Mouse (Mus musculus) heart, postnatal 10 days (tissue): ENCODE measurements around the gene Sdhc. TPM values are rescaled to one million over a fixed set of nuclear protein-coding genes. Genes with fewer than 3 reads are reported as not detected.
"Not testable (repeated sequence)": the region's sequence is repeated elsewhere in the genome, so short reads cannot be mapped to it uniquely, and the experiment has no call there.

Source experiments
- DNase-seq, 2 experiments: peaks; one replicate each; pipeline ENCODE4 v3.0.0; 2021
- intact Hi-C: fragments of 180-260 bp; cut with DNase I; formaldehyde crosslinking; loops from one replicate; pipeline ENCODE4 v1.15.1; 2025
- microRNA-seq, 2 experiments: library from miRNA; unstranded; fragments of <30 nt; microRNA quantifications; one replicate each; pipeline ENCODE4 v1.2.0; 2022
- total RNA-seq, 2 experiments: library from RNA; stranded (reverse); gene quantifications; 2 replicates each; pipeline ENCODE4 v1.2.3; 2021

Sdhc gene
- total RNA-seq, 2 experiments from 2014 or later, result 973 to 1,003 TPM

GRCm38 (mm10) chr1:171090761-171091160 lies 59.6 kb downstream of the Sdhc start:
- intact Hi-C loops, result no loop called here
- no peak for DNase-seq

- intact Hi-C loops, result no loop called here
- DNase-seq, result no peak
Measured at GRCm38 (mm10) chr1:171089891-171090290, 60.5 kb downstream of the Sdhc start.

- intact Hi-C loops, DNase-seq: not testable (repeated sequence)
Measured at GRCm38 (mm10) chr1:171088237-171088869, 62.0 kb downstream of the Sdhc start.

GRCm38 (mm10) chr1:171085718-171086117 lies 64.7 kb downstream of the Sdhc start:
- no peak for DNase-seq
- intact Hi-C loops, result no loop called here

- DNase-seq, intact Hi-C loops: not testable (repeated sequence)
Measured at GRCm38 (mm10) chr1:171081512-171082231, 68.7 kb downstream of the Sdhc start.

- DNase-seq, intact Hi-C loops: not testable (repeated sequence)
Measured at GRCm38 (mm10) chr1:171079825-171080224, 70.6 kb downstream of the Sdhc start.

- DNase-seq, intact Hi-C loops: not testable (repeated sequence)
Measured at GRCm38 (mm10) chr1:171079345-171079744, 71.1 kb downstream of the Sdhc start.

GRCm38 (mm10) chr1:171078419-171078818 lies 72.0 kb downstream of the Sdhc start:
- intact Hi-C loops, DNase-seq: not testable (repeated sequence)

- intact Hi-C loops, result not testable (repeated sequence)
- DNase-seq, result peak; percentile 64 to 65
Measured at GRCm38 (mm10) chr1:171077955-171078354, 72.4 kb downstream of the Sdhc start.

GRCm38 (mm10) chr1:171077192-171077591 lies 73.2 kb downstream of the Sdhc start:
- intact Hi-C loops, DNase-seq: not testable (repeated sequence)

Small RNAs within 50 kb of the gene (microRNA-seq; reads per million reads assigned to microRNA genes)
- 0 reads per million in 2 experiments for gene Gm27844

Other genes starting within 250 kb of the Sdhc start
- gene Fcrlb, start 237.7 kb downstream of the Sdhc start, total RNA-seq, result not detected
- 1 to 10 TPM in 1 of 2 experiments, under 1 TPM in 1; 0.57 to 1.6 TPM for gene Fcrla, start 223.0 kb downstream of the Sdhc start, total RNA-seq
- gene Fcgr2b, start 174.1 kb downstream of the Sdhc start, total RNA-seq, result 1 to 10 TPM; 3.1 to 3.9 TPM
- not detected for gene Fcgr4, start 131.7 kb downstream of the Sdhc start, total RNA-seq
- 1 to 10 TPM; 7.4 to 8.9 TPM for gene Fcgr3, start 85.7 kb downstream of the Sdhc start, total RNA-seq
- gene Cfap126, start 36.7 kb downstream of the Sdhc start, total RNA-seq, result 1 to 10 TPM in 1 of 2 experiments, under 1 TPM in 1; 0.67 to 1.6 TPM
- 10 to 100 TPM; 11.0 to 18.1 TPM for gene Mpz, start 108 bp upstream of the Sdhc start, total RNA-seq
- 100 to 1,000 TPM; 136 to 146 TPM for gene Pcp4l1, start 45.7 kb upstream of the Sdhc start, total RNA-seq
- gene Nr1i3, start 63.4 kb upstream of the Sdhc start, total RNA-seq, result not detected
- 10 to 100 TPM; 88.9 to 95.9 TPM for gene Tomm40l, start 71.9 kb upstream of the Sdhc start, total RNA-seq
- 1 to 10 TPM; 2.3 to 4.2 TPM for gene Apoa2, start 74.5 kb upstream of the Sdhc start, total RNA-seq
- gene Fcer1g, start 83.8 kb upstream of the Sdhc start, total RNA-seq, result 1 to 10 TPM; 9.0 to 9.6 TPM
- 1 to 10 TPM; 5.1 to 7.8 TPM for gene Adamts4, start 99.8 kb upstream of the Sdhc start, total RNA-seq
- gene Ndufs2, start 100.8 kb upstream of the Sdhc start, total RNA-seq, result 1,000 to 10,000 TPM; 1,054 to 1,076 TPM
- 10 to 100 TPM; 28.0 to 28.6 TPM for gene B4galt3, start 119.7 kb upstream of the Sdhc start, total RNA-seq
- gene Ppox, start 130.6 kb upstream of the Sdhc start, total RNA-seq, result 10 to 100 TPM; 20.7 to 21.4 TPM
- gene Usp21, start 137.4 kb upstream of the Sdhc start, total RNA-seq, result 10 to 100 TPM; 20.7 to 26.8 TPM
- 100 to 1,000 TPM; 101 to 112 TPM for gene Ufc1, start 144.4 kb upstream of the Sdhc start, total RNA-seq
- gene Dedd, start 178.5 kb upstream of the Sdhc start, total RNA-seq, result 10 to 100 TPM; 23.6 to 26.3 TPM
- 10 to 100 TPM; 20.9 to 22.1 TPM for gene Nit1, start 195.0 kb upstream of the Sdhc start, total RNA-seq
- 10 to 100 TPM; 73.4 to 73.9 TPM for gene Pfdn2, start 195.1 kb upstream of the Sdhc start, total RNA-seq
- gene Klhdc9, start 210.2 kb upstream of the Sdhc start, total RNA-seq, result under 1 TPM; 0.60 to 0.65 TPM
- under 1 TPM in 1 of 2 experiments, not detected in 1; 0.22 TPM for gene Nectin4, start 219.5 kb upstream of the Sdhc start, total RNA-seq
- 1 to 10 TPM; 2.1 to 2.5 TPM for gene Arhgap30, start 238.4 kb upstream of the Sdhc start, total RNA-seq